Mouse (Mus musculus) CD8-positive naive resting alpha-beta T cell, adult 57 days (primary cell): ENCODE measurements around the gene Igf1r. TPM values are rescaled to one million over a fixed set of nuclear protein-coding genes. Genes with fewer than 3 reads are reported as not detected.

Experiments used
- total RNA-seq: library from RNA; stranded (reverse); gene quantifications from one replicate; pipeline ENCODE4 v1.2.4, GENCODE M21; 2023

Igf1r gene
- 41.0 TPM for total RNA-seq

DNA sequence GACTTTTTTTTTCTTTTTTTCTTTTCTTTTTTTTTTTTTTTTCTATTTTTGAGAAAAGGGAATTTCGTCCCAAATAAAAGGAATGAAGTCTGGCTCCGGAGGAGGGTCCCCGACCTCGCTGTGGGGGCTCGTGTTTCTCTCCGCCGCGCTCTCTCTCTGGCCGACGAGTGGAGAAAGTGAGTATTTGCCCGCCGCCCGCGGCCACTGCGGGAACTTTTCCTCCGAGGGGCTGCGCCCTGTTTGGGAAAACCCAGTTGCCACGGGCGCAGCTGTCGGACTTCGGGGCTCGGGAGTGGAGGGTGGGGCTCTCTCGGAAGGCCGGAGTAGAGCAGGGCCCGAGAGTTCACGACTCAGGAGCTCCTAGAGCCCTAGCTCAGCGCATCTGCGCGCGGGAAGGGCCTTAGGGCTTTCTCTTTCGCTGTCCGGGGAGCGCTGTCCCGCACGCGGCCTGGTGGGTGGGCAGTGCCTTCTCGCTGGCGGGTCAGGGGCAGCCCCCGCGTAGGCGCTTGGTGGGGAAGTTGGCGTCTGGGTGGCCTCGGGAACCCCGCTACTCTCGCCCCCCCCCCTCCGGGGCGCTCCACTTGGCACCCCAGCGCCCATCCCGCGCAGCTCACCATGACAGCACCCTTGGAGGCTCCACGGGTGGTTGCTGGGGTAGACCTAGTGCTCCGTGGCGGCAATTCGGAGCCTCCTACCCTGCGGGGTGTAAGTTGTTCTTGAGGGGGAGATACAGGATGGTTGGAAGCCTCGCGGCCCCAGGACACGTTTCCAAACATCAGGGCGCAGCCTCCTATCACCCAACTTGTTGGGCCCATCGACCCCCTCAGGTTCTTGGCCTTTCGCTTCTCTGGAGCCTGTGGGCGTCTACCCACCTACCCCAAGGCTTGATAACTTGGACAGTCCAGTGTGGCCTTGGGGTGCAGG lies at the start of gene Igf1r:
TSS of gene Igf1r (plus strand) at position 51 of the 924 bp plus-strand sequence.

DNA sequence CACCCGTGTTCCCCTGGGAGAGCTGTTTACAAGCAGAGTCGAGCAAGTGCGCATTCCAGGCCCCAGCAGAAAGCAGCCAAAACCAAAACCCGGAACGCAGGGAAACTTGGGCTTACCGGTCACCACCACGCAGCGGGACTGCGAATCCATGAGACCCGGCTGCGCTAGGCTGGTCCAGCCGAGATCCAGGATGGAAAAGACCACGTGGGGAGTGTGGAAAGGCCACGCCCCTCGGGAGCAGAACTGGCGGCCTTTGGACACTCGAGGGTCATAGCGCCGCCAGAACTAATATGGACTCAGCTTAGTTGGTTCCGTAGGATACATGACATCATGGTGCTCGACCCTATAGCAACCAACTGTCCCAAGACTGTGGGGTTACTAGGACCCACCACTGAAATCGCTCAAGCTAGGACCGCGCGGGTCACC lies 311.4 kb downstream of the Igf1r start, which contains the start of gene Pgpep1l:
TSS of gene Pgpep1l (minus strand) at position 206 of the 426 bp plus-strand sequence.

DNA sequence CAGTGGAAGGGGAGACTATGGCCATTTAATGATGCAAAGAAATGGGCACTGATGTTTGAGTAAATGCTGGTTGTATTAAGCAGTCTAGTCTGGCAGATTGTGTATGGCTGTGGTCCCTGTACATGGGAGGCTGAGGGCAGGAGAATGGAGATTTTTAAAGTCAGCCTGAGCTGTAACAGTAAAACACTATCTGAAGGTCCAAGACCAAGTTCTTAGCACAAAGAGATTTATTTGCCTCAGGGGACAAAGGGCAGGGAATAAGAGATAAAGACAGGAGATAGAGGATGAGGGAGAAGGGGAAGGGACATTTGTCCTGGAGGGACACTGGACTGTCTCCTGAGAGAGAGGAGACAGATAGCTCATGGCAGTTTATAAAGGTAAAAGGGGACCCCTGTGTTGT lies 320.9 kb downstream of the Igf1r start, which contains the start of gene Fam169b:
TSS of gene Fam169b (plus strand) at position 325 of the 400 bp plus-strand sequence.

Other genes starting within 250 kb of the Igf1r start
- not detected for gene Synm, start 193.1 kb upstream of the Igf1r start, total RNA-seq